Mouse (Mus musculus) olfactory bulb, adult 2 months (tissue): Measurements from ENCODE around the gene Gm44511. TPM values are rescaled to one million over a fixed set of nuclear protein-coding genes. Genes with fewer than 3 reads are reported as not detected.
"Not testable (repeated sequence)": the region's sequence is repeated elsewhere in the genome, so short reads cannot be mapped to it uniquely, and the experiment has no call there.

Experiments
- H3K27ac ChIP-seq: fragments of 200-500 bp; 2 replicates; pipeline ENCODE4 v1.5.1; 2012; ENCODE audit warnings: low read depth, low read length; ENCODE audit not compliant: insufficient read depth
- H3K4me1 ChIP-seq: fragments of 200-500 bp; 2 replicates; pipeline ENCODE4 v1.6.1; 2012; ENCODE audit warnings: low read length; ENCODE audit not compliant: control insufficient read depth, insufficient read depth
- H3K4me3 ChIP-seq: fragments of 200-500 bp; 2 replicates; pipeline ENCODE4 v1.5.1; 2012; ENCODE audit warnings: mild to moderate bottlenecking, low read depth, low read length, moderate library complexity; ENCODE audit not compliant: insufficient read depth
- CTCF ChIP-seq: fragments of 200-500 bp; IDR thresholded peaks from 2 replicates; pipeline ENCODE4 v1.5.1; 2012; ENCODE audit warnings: low read depth, mild to moderate bottlenecking, low read length, moderate library complexity; ENCODE audit not compliant: insufficient read depth
- POLR2A ChIP-seq: fragments of 200-500 bp; IDR thresholded peaks from 2 replicates; pipeline ENCODE4 v1.6.1; 2012; ENCODE audit warnings: mild to moderate bottlenecking, low read depth, low read length, moderate library complexity; ENCODE audit not compliant: insufficient read depth
- WGBS: fragments of 180-500 bp; shearing (Covaris S2); methylation state at CpG from one replicate; pipeline ENCODE4 v1.1.7; 2018; 5-methylcytosine and 5-hydroxymethylcytosine counted together
- polyA plus RNA-seq: library from polyadenylated mRNA; stranded (reverse); fragments of >200 nt; gene quantifications from 2 replicates; pipeline ENCODE4 v1.2.4, GENCODE M21; 2012; ENCODE audit warnings: low replicate concordance; ENCODE audit not compliant: missing spikeins, insufficient read depth, insufficient read length

The Gm44511 gene
- polyA plus RNA-seq, 1 experiment, result not detected

DNA sequence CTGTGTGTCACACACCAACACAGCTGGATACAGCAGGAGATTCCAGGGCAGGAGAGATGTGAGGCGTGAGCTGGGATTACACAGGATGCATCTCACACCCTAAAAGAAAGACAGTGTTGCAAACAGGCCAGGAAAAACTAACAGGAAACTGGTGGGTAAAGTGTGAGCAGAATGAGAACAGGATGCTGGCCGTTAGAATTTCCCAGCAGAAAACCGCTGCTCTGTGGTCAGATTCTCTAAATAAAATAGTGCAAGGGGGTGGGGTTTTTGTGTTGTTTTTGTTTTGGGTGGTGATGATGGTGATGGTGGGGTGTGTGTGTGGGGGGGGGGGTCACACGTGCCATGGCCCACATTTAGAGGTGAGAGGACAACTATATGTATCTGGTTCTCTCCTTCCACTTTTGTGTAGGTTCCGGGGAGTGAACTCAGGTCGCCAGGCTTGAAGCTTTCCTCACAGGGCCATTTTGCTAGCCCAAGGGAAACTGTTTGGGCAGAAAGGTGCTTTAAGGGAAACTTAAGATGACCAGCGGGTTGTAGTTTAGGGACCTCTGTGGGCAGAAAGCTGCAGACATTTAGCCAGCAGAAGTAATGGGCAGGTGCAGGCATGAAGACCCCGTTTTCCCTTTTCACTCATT lies 29.7 kb downstream of the Gm44511 start:
- Histone ChIP-seq H3K27ac (no peak overlapping the region), H3K4me3 (no peak overlapping the region), H3K4me1 (peaks cover 8% of the 10 kb centered on the region)
- WGBS, result 70% methylated on average over 8 of the region's 8 CpGs
- TF ChIP-seq POLR2A, result no peak
- TF ChIP-seq CTCF, result no peak

DNA sequence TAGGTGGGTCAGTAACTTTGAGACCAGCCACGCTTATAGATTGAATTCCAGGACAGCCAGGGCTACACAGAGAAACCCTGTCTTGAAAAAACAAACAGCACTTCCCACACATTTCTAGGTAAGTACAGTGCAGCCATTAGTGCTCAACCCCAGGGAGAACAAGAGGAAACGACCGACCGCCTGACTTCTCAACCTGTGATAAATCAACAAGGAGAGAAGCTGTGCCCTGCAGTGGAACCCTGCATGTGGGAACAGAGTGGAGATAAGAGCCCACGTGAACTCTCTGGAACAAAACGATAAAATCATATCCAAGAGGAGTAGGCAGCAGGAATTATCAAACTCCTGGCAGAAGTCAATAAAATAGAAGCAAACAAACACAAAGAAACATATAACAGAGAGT lies 32.4 kb downstream of the Gm44511 start:
- no peak overlapping the region for H3K4me3 ChIP-seq
- TF ChIP-seq POLR2A (no peak), CTCF (no peak)
- H3K27ac ChIP-seq, result no peak overlapping the region
- 87% methylated on average over 6 of the region's 6 CpGs for WGBS
- peaks cover 8% of the 10 kb centered on the region for H3K4me1 ChIP-seq

DNA sequence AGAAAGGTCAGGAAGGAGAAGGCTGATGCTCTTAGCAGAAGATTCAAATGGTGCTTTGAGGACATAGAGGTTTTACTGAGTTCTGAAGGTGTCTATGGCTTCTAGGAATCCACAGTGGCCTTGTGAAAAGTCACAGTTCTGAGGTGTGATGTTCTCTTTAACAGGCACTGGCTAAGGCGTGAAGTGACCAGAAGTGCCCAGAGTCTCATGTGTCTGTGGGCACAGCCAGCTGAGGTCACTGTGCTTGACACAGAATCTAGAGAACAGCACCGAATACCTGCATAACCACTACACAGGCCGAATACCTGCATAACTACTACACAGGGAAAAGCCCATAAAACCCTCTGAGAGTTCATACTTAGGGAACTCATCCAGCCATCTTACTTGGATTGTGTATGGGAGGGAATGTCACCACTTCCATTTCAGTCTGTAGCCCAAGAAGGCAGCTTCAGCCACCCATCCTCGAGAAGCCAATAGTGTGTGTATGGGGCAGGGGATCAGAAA lies 35.6 kb downstream of the Gm44511 start:
- H3K27ac ChIP-seq, H3K4me3 ChIP-seq, H3K4me1 ChIP-seq: not testable (repeated sequence)
- WGBS, result 95% methylated on average over 4 of the region's 4 CpGs

DNA sequence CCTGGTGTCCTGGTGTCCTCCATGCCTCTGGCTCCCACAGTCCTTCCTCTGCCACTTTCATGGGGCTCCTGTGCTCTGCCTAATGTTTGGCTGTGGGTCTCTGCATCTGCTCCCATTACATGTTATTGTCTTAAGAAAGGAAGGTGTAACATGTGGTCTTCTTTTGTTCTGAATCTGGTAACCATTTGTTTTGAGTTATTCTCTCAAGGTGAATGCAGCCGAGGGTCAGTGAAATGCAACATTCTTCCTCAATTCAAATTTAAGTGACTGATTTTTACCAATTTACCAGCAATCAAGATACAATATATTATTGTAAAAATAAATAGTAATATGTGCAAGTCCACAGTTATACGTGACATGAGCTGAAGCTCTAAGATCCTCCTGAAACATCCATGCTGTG lies 37.0 kb downstream of the Gm44511 start, which contains the start of gene Klrb1c:
Gene Klrb1c (minus strand): TSS at position 101 of the 400 bp plus-strand sequence.
- no peak for TF ChIP-seq POLR2A
- TF ChIP-seq CTCF, result no peak
- WGBS, result 96% methylated on average over 2 of the region's 2 CpGs
- H3K4me1 ChIP-seq, result no peaks in the 10 kb centered on the region
- no peak within 1 kb of the TSS for H3K4me3 ChIP-seq
- no peak within 1 kb of the TSS for H3K27ac ChIP-seq

DNA sequence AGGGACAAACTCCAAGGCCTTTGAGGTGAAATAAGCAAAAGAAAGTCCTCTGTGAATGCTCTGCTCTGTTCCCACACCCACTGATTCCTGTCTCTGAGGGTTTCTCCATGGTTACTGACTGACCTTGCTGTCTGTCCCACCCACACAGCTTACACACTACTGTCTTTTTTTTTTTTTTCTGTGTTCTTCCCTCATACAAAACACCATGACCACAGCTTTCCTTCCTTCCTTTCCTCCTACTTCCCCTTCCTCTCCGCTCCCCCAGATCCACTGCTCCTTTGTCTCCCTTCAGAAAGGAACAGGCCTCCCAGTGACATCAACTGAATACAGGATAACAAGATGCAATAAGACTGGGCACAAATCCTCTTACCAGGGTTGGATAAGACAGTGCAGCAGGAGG lies 37.6 kb downstream of the Gm44511 start:
- no peak overlapping the region for H3K27ac ChIP-seq
- no peak overlapping the region for H3K4me3 ChIP-seq
- TF ChIP-seq CTCF, result no peak
- TF ChIP-seq POLR2A, result no peak
- no peaks in the 10 kb centered on the region for H3K4me1 ChIP-seq
- WGBS, result 74% methylated on average over 1 of the region's 1 CpGs

DNA sequence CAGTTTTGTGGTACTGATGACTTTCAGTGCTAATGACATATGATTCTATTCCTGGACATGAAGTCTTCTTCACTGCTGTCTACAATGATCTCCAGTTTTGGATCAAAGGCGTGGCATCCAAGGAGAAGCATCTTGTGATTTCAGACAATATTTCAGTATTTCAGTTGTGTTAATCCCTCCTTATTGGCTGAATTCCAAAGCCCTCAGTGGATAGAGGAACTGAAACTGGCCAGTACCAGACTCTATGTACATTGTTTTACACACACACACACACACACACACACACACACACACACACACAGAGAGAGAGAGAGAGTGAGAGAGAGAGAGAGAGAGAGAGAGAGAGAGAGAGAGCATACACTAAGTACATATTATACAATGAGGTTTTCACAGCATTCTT lies 39.7 kb downstream of the Gm44511 start:
- 90% methylated on average over 1 of the region's 1 CpGs for WGBS
- H3K4me3 ChIP-seq, H3K27ac ChIP-seq, H3K4me1 ChIP-seq: not testable (repeated sequence)

DNA sequence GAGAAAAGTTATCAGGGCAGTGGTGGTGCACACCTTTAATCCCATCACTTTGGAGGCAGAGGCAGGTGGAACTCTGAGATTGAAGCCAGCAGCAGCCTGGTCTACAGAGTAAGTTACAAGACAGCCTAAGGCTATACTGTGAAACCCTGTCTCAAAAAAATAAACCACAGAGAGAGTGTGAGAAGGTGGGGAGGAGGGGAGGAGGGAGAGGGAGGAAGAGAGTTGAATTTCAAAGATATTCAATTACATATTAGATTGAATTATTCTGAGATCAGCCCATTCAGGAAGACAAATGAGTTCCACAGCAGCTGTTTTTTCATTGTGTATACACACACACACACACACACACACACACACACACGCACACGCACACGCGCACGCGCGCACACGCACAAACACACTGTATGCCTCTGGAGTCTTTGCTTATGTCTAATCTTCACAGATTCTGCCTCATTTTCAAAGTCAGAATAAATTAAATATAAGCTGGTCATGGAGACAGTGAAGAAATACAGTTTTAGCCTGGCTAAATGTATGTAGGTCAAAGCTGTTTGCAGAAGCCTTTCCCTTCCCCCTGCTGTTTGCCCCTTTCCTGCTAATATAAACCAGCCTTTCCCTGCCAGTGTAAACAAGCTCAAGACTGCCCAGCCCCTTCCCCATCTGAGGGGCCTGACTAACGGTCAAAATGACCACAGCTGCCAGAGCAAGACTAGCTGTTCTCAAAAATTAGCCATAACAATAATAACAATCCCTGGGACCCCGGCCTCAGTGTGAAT lies 56.4 kb downstream of the Gm44511 start:
- no peak for TF ChIP-seq CTCF
- TF ChIP-seq POLR2A, result no peak
- no peaks in the 10 kb centered on the region for H3K4me1 ChIP-seq
- WGBS, result 77% methylated on average over 10 of the region's 10 CpGs
- H3K27ac ChIP-seq, result no peak overlapping the region
- H3K4me3 ChIP-seq, result no peak overlapping the region

DNA sequence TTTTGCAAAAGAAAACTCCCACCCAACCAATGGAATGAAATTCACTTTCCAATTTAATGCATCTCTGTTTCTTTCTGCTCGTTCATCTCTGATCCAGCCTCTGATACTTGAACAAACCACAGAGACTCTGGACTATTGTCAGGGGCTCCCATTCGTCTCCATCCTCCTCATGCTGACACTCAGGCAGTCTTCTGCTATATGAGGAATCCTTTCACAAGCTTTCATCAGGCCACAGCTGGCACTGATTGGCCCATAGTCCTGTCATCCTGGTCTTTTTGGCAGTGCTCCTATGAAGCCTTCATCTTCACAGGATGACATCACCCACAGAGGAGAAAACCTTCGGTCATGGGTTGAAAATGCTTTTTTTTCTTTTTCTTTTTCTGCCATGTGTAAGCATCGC lies 58.1 kb downstream of the Gm44511 start:
- Histone ChIP-seq H3K4me3 (no peak overlapping the region), H3K4me1 (peaks cover 7% of the 10 kb centered on the region; the same call in 1 of the 2 replicates), H3K27ac (no peak overlapping the region)
- WGBS, result 65% methylated on average over 4 of the region's 4 CpGs
- TF ChIP-seq CTCF (no peak), POLR2A (no peak)

DNA sequence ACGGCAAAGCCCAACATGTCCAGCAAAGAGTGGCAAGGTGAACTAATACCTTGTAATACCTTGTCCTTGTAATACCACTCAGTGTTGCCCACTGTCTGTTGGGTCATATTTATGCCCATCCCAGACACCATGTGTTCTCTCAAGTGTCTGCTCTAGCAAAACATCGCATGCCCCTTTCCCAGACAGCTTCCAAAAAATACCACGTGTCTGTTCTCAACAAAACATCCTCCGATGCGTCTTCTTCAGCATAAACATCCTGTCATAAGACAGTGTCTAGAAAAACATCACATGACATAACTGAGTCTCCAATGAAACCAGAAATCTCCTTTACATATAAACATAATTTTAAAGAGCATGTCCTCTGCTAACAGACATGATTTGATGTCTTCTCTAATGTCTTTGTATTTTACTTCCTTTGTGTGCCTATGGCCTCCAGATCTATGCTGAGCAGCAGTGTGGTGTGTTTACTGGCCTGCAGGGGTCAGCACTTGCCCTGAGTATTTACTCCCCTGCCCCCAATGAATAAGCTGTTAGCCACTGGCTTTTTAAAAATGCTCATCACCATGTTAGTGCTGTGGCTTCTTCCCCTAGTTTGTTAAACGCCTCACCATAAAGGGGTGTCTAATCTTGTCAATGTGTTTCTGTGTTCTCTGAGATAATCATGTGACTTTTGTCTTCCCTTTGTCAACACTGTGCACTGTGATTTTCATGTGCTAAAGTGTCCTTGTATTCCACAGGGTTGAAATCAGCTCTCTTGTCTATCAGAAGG lies 59.4 kb downstream of the Gm44511 start:
- WGBS, result 48% methylated on average over 6 of the region's 6 CpGs
- not testable (repeated sequence) for H3K27ac ChIP-seq, H3K4me3 ChIP-seq, H3K4me1 ChIP-seq
